Mouse (Mus musculus): ENCODE data around the gene Lrrc58.

The Lrrc58 gene

GRCm38 (mm10) chr16:37927117-37927516, 58.9 kb downstream of the Lrrc58 start:
- no peak for DNase-seq (ENCODE audit: low spot score)

- no peak for DNase-seq (ENCODE audit: low spot score)
Measured at GRCm38 (mm10) chr16:37929006-37929405, 60.8 kb downstream of the Lrrc58 start.

- no peak for DNase-seq (ENCODE audit: low spot score)
Measured at GRCm38 (mm10) chr16:37929626-37930025, 61.4 kb downstream of the Lrrc58 start.

GRCm38 (mm10) chr16:37934932-37935331, 66.7 kb downstream of the Lrrc58 start:
- DNase-seq (ENCODE audit: low spot score), result no peak

GRCm38 (mm10) chr16:37937276-37937675, 69.1 kb downstream of the Lrrc58 start:
- DNase-seq (ENCODE audit: low spot score), result no peak

Data from retina, embryonic 14.5 days (tissue).